Mouse (Mus musculus) embryonic facial prominence, embryonic 13.5 days (tissue): ENCODE data around the gene Usp35. TPM values are rescaled to one million over a fixed set of nuclear protein-coding genes. Genes with fewer than 3 reads are reported as not detected.

Experiments
- ATAC-seq: fragments of 200-750 bp; cut with Nextera tagmentation; 2 replicates; pipeline ENCODE4 v1.8.0; 2017; ENCODE audit warnings: low read depth; ENCODE audit not compliant: insufficient number of reproducible peaks, insufficient read depth, low FRiP score, low TSS enrichment
- H3K27ac ChIP-seq: fragments of 300-500 bp; sonication (generic); 2 replicates; pipeline ENCODE4 v1.5.1; 2015; ENCODE audit warnings: moderate library complexity, mild to moderate bottlenecking, inconsistent platforms
- H3K27me3 ChIP-seq: fragments of 300-500 bp; sonication (generic); 2 replicates; pipeline ENCODE4 v1.6.1; 2015; ENCODE audit warnings: mild to moderate bottlenecking, inconsistent platforms
- H3K36me3 ChIP-seq: fragments of 300-500 bp; sonication (generic); 2 replicates; pipeline ENCODE4 v1.6.1; 2015; ENCODE audit warnings: mild to moderate bottlenecking, inconsistent platforms
- H3K4me1 ChIP-seq: fragments of 300-500 bp; sonication (generic); 2 replicates; pipeline ENCODE4 v1.6.1; 2015; ENCODE audit warnings: inconsistent platforms
- H3K4me2 ChIP-seq: fragments of 300-500 bp; sonication (generic); 2 replicates; pipeline ENCODE4 v1.6.1; 2015; ENCODE audit warnings: moderate library complexity, mild to moderate bottlenecking, inconsistent platforms
- H3K4me3 ChIP-seq: fragments of 300-500 bp; sonication (generic); 2 replicates; pipeline ENCODE4 v1.5.1; 2015; ENCODE audit warnings: mild to moderate bottlenecking, inconsistent platforms
- H3K9ac ChIP-seq: fragments of 300-500 bp; sonication (generic); 2 replicates; pipeline ENCODE4 v1.6.1; 2015; ENCODE audit warnings: mild to moderate bottlenecking, inconsistent platforms
- H3K9me3 ChIP-seq: fragments of 300-500 bp; sonication (generic); 2 replicates; pipeline ENCODE4 v1.6.1; 2016; ENCODE audit warnings: inconsistent platforms
- WGBS: fragments of 180-500 bp; shearing (Covaris S2); methylation state at CpG from one replicate; pipeline ENCODE4 v1.1.7; 2015; ENCODE audit warnings: mixed read lengths; 5-methylcytosine and 5-hydroxymethylcytosine counted together
- polyA plus RNA-seq: library from polyadenylated mRNA; unstranded; fragments of >200 nt; fragmentation: Nextera tagmentation; extraction: Ambion mirVana; gene quantifications from 2 replicates; pipeline ENCODE4 v1.2.1, GENCODE M21; 2015

The Usp35 gene
- polyA plus RNA-seq, 1 experiment from 2014 or later = 2.3 TPM

GRCm38 (mm10) chr7:97356253-97356652 is 24.4 kb upstream of the Usp35 start:
- Histone ChIP-seq H3K27ac (no peak overlapping the region), H3K4me3 (no peak overlapping the region), H3K4me1 (no peaks in the 10 kb centered on the region), H3K36me3 (no peaks in the 10 kb centered on the region), H3K9me3 (no peaks in the 10 kb centered on the region), H3K4me2 (no peak overlapping the region), H3K27me3 (no peaks in the 10 kb centered on the region), H3K9ac (no peak overlapping the region)
- no peak for ATAC-seq
- 79% methylated on average over 5 of the region's 5 CpGs for WGBS

- no peak for ATAC-seq
- no peak overlapping the region for H3K4me2 ChIP-seq
- H3K9ac ChIP-seq = peak overlapping the region; percentile 36; the same call in 1 of the 2 replicates
- H3K36me3 ChIP-seq = no peaks in the 10 kb centered on the region
- no peak overlapping the region for H3K27ac ChIP-seq
- H3K4me1 ChIP-seq = no peaks in the 10 kb centered on the region
- H3K27me3 ChIP-seq = no peaks in the 10 kb centered on the region
- H3K9me3 ChIP-seq = no peaks in the 10 kb centered on the region
- no peak overlapping the region for H3K4me3 ChIP-seq
- 49% methylated on average over 13 of the region's 13 CpGs for WGBS
Measured at GRCm38 (mm10) chr7:97355068-97355841, 23.4 kb upstream of the Usp35 start.

DNA sequence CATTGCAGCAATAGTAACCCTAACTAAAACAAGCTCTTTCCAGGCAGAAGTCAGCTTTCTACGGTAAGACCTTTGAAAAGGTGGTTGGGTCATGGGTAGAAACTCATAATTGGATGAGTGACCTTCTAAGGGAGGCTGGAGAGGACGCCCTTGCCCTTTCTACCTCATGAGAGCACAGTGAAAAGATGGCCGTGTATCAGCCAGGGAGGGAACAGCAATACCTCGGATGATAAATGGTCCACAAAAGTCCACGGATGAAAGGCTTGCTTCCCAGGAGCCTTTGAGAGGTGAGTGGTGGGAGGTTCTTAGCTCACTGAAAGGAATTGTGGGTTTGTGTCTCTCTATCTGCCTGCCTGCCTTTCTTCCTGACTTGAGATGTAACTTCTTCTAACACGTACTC is 21.5 kb upstream of the Usp35 start:
- no peak overlapping the region for H3K4me2 ChIP-seq
- 86% methylated on average over 6 of the region's 6 CpGs for WGBS
- 0 out of 2 replicates have a peak, but pooled peaks cover 6% of the 10 kb centered on the region for H3K36me3 ChIP-seq
- no peak overlapping the region for H3K4me3 ChIP-seq
- no peaks in the 10 kb centered on the region for H3K4me1 ChIP-seq
- no peaks in the 10 kb centered on the region for H3K9me3 ChIP-seq
- H3K9ac ChIP-seq = no peak overlapping the region
- no peaks in the 10 kb centered on the region for H3K27me3 ChIP-seq
- H3K27ac ChIP-seq = no peak overlapping the region
- no peak for ATAC-seq

DNA sequence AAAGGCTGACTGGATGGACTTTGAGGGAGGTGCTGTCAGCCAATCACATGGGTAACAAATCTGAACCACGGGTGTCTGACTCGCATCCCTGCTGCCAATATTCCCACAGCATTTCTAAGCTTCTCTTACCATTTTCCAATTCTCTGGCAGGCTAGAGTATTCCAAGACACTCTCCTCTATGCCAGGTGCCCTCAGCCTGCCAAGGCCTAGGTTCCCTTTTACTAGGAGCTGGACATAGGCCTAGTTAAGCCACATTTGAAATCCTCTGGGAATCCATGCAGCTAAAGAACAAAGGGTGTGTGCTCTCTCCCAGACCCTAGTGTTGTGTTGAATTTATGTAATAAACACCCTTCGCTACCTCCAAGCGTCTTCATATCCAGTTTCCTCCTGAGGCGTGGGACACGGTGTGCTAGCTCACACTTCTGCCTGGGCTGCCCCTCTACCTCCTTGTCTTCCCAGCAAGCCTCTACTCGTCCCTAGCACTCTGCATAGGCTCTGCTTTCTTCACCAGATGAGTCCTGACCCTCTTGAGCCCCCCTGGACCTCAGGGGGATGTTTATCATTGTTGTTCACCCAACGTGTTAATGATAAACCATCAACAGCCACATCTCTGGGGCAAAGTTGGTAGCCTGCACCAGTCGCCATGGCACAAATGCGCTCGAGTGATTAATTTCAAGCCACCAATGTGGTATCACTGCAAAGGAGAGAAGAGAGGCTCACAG is 20.1 kb upstream of the Usp35 start:
- Histone ChIP-seq H3K9me3 (no peaks in the 10 kb centered on the region), H3K9ac (no peak overlapping the region), H3K4me2 (no peak overlapping the region), H3K36me3 (peaks cover 17% of the 10 kb centered on the region), H3K27ac (no peak overlapping the region), H3K4me3 (no peak overlapping the region), H3K4me1 (no peaks in the 10 kb centered on the region), H3K27me3 (no peaks in the 10 kb centered on the region)
- 87% methylated on average over 11 of the region's 11 CpGs for WGBS
- ATAC-seq = no peak

DNA sequence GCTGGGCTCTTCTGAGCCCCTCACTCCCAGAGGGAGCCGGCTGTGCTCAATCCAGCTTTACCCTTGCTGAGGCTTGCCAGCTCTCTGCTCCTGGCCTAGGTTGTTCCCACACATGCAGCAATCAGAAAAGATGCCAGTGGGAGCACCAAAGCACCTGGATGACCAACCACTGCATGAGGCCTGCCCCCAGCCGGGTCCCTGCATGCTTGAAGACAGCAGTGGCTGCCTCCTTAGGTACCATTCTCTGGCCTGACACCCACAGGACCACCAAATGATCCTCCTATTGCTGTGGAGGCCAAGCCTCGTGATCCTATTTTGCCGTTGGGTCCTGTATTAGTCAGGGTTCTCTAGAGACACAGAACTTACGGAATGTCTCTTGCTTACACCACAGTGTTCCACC is 19.1 kb upstream of the Usp35 start:
- WGBS = 89% methylated on average over 5 of the region's 5 CpGs
- no peak for ATAC-seq
- no peak overlapping the region for H3K9ac ChIP-seq

DNA sequence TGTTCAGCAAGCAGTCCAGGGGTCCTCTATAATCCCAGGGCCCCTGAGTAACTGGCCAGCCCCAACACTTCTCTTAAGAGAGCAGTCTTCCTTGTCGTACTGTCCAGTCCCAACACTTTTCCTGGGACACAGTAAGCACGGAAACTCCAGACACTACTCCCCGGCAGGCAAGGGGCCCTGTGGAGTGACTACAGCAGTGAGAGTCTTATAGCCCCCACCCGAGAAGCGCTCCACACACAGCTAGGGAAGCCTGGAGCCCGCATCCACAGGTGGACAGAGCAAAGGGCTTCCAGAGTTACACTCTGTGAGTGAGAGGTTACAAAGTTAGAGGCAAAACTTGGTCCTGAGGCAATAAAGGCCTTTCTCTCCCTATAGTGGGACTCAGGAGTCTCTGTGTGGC is 17.6 kb upstream of the Usp35 start:
- 85% methylated on average over 6 of the region's 6 CpGs for WGBS
- peaks cover 17% of the 10 kb centered on the region for H3K36me3 ChIP-seq
- no peaks in the 10 kb centered on the region for H3K27me3 ChIP-seq
- H3K9ac ChIP-seq = no peak overlapping the region
- no peak overlapping the region for H3K4me2 ChIP-seq
- no peak overlapping the region for H3K4me3 ChIP-seq
- no peak overlapping the region for H3K27ac ChIP-seq
- ATAC-seq = no peak
- H3K4me1 ChIP-seq = peaks cover 15% of the 10 kb centered on the region
- no peaks in the 10 kb centered on the region for H3K9me3 ChIP-seq

More for the DNA sequence above, 19.1 kb upstream of the Usp35 start:
- Histone ChIP-seq H3K36me3 (peaks cover 17% of the 10 kb centered on the region), H3K4me1 (peaks cover 2% of the 10 kb centered on the region; the same call in 1 of the 2 replicates), H3K27ac (no peak overlapping the region), H3K9me3 (no peaks in the 10 kb centered on the region), H3K4me2 (no peak overlapping the region), H3K27me3 (no peaks in the 10 kb centered on the region), H3K4me3 (no peak overlapping the region)

- H3K27ac ChIP-seq = no peak overlapping the region
- H3K9ac ChIP-seq = no peak overlapping the region
- ATAC-seq = no peak
- no peaks in the 10 kb centered on the region for H3K9me3 ChIP-seq
- H3K4me1 ChIP-seq = peaks cover 15% of the 10 kb centered on the region
- 76% methylated on average over 5 of the region's 5 CpGs for WGBS
- H3K4me3 ChIP-seq = no peak overlapping the region
- H3K36me3 ChIP-seq = peaks cover 17% of the 10 kb centered on the region
- H3K4me2 ChIP-seq = no peak overlapping the region
- H3K27me3 ChIP-seq = no peaks in the 10 kb centered on the region
Measured at GRCm38 (mm10) chr7:97348836-97349235, 17.0 kb upstream of the Usp35 start.

GRCm38 (mm10) chr7:97348318-97348717 is 16.5 kb upstream of the Usp35 start:
- Histone ChIP-seq H3K4me1 (peaks cover 15% of the 10 kb centered on the region), H3K27ac (no peak overlapping the region), H3K9ac (no peak overlapping the region), H3K27me3 (no peaks in the 10 kb centered on the region), H3K4me3 (no peak overlapping the region), H3K36me3 (peaks cover 17% of the 10 kb centered on the region), H3K9me3 (no peaks in the 10 kb centered on the region), H3K4me2 (no peak overlapping the region)
- WGBS = 81% methylated on average over 3 of the region's 3 CpGs
- ATAC-seq = no peak

- ATAC-seq = no peak
- Histone ChIP-seq H3K27me3 (no peaks in the 10 kb centered on the region), H3K4me3 (no peak overlapping the region), H3K9ac (no peak overlapping the region), H3K4me1 (peaks cover 15% of the 10 kb centered on the region), H3K9me3 (no peaks in the 10 kb centered on the region), H3K27ac (no peak overlapping the region), H3K4me2 (no peak overlapping the region), H3K36me3 (peaks cover 17% of the 10 kb centered on the region)
- 95% methylated on average over 15 of the region's 15 CpGs for WGBS
Measured at GRCm38 (mm10) chr7:97347464-97347863, 15.6 kb upstream of the Usp35 start.

DNA sequence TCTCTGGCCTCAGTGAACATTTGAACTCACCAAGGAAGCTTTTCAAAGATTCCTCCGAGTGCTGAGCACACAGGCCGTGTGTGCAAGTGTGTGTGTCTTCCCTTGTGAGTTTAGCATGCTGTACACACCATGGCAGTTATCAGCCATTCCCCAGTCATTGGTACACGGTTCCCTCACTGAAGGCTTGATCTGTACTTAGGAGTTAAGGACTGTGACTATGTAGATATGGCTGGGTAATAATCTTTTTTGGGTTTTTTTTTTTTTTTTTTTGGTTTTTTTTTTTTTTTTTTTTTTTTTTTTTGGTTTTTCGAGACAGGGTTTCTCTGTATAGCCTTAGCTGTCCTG is 15.0 kb upstream of the Usp35 start:
- Histone ChIP-seq H3K4me1 (peaks cover 15% of the 10 kb centered on the region), H3K27me3 (no peaks in the 10 kb centered on the region), H3K36me3 (peaks cover 17% of the 10 kb centered on the region), H3K4me3 (no peak overlapping the region), H3K27ac (no peak overlapping the region), H3K9me3 (no peaks in the 10 kb centered on the region), H3K9ac (no peak overlapping the region), H3K4me2 (no peak overlapping the region)
- ATAC-seq = no peak
- WGBS = 79% methylated on average over 4 of the region's 4 CpGs

GRCm38 (mm10) chr7:97346111-97346821 is 14.4 kb upstream of the Usp35 start:
- ATAC-seq = no peak
- Histone ChIP-seq H3K27ac (no peak overlapping the region), H3K36me3 (peaks cover 17% of the 10 kb centered on the region), H3K9ac (no peak overlapping the region), H3K4me2 (no peak overlapping the region), H3K9me3 (no peaks in the 10 kb centered on the region), H3K4me1 (peaks cover 15% of the 10 kb centered on the region), H3K27me3 (no peaks in the 10 kb centered on the region), H3K4me3 (no peak overlapping the region)
- 71% methylated on average over 9 of the region's 9 CpGs for WGBS
